In genomic region chr19:40659651-40660478, GRCm38 (mm10) we compare ENCODE assay signal across 9 mouse cellular contexts. TPM values are rescaled to one million over a fixed set of nuclear protein-coding genes. Genes with fewer than 3 reads are reported as not detected.
DNase-seq lines count a peak whose midpoint lies in the region; ATAC-seq lines count a peak whose summit lies in the region.
"Had no signal": no experiment of that assay in that cellular context is flagged by ENCODE, and none has a peak within 500 bp of the region (broad histone marks: within the 10 kb centered on the region; RNA-seq: fewer than 3 reads in every experiment).

No protein-coding gene starts in this region.

- peak overlapping the region; percentile 28 for H3K4me3 ChIP-seq in embryonic facial prominence, embryonic 12.5 days
- peak overlapping the region; percentile 21 for H3K4me3 ChIP-seq in limb, embryonic 11.5 days (ENCODE audit: low read depth, low read length)
- H3K4me3 ChIP-seq in midbrain, embryonic 11.5 days (ENCODE audit: low read depth, low read length), result peak overlapping the region; percentile 26

- H3K9me3 ChIP-seq in embryonic facial prominence, embryonic 12.5 days, result no peaks in the 10 kb centered on the region
- no peaks in the 10 kb centered on the region for H3K9me3 ChIP-seq in limb, embryonic 11.5 days (ENCODE audit: control insufficient read depth, low read length)
- no peaks in the 10 kb centered on the region for H3K9me3 ChIP-seq in midbrain, embryonic 11.5 days (ENCODE audit: control insufficient read depth, low read length)

- H3K4me1 ChIP-seq in embryonic facial prominence, embryonic 12.5 days, result peaks cover 16% of the 10 kb centered on the region
- H3K4me1 ChIP-seq in limb, embryonic 11.5 days (ENCODE audit: control insufficient read depth, insufficient read depth, low read length), result 0 out of 2 replicates have a peak, but pooled peaks cover 7% of the 10 kb centered on the region
- H3K4me1 ChIP-seq in midbrain, embryonic 11.5 days (ENCODE audit: control insufficient read depth, insufficient read depth, low read length), result no peaks in the 10 kb centered on the region

- peak overlapping the region; percentile 43; the same call in 1 of the 2 replicates for H3K9ac ChIP-seq in embryonic facial prominence, embryonic 12.5 days
- H3K9ac ChIP-seq in limb, embryonic 11.5 days (ENCODE audit: low read length), result peak overlapping the region; percentile 13
- H3K9ac ChIP-seq in midbrain, embryonic 11.5 days (ENCODE audit: low read length), result peak overlapping the region; percentile 66

- peak overlapping the region; percentile 45 for H3K4me2 ChIP-seq in embryonic facial prominence, embryonic 12.5 days (replicated peaks)
- peak overlapping the region; percentile 65 for H3K4me2 ChIP-seq in limb, embryonic 11.5 days (ENCODE audit: low read depth, severe bottlenecking)
- peak overlapping the region; percentile 51 for H3K4me2 ChIP-seq in midbrain, embryonic 11.5 days

- peak; percentile 53 for DNase-seq in adrenal gland, postnatal 14 days
- DNase-seq in adrenal gland, postnatal 4 days (ENCODE audit: low spot score in 2 of 2), result no peak
- DNase-seq in 416B (ENCODE audit: low read depth), result peak; percentile 34
- peak; percentile 19 for DNase-seq in heart, postnatal 25 days (ENCODE audit: low spot score)
- peak; percentile 55 for DNase-seq in limb, embryonic 11.5 days (ENCODE audit: low spot score)
- DNase-seq in midbrain, embryonic 11.5 days (ENCODE audit: low spot score, missing footprints), result peak; percentile 95
- DNase-seq in testis, postnatal 14 days (ENCODE audit: low spot score), result no peak

- 3% methylated on average over 16 of the region's 16 CpGs for WGBS in embryonic facial prominence, embryonic 12.5 days
- 2% methylated on average over 16 of the region's 16 CpGs for WGBS in limb, embryonic 11.5 days
- WGBS in midbrain, embryonic 11.5 days, result 2% methylated on average over 16 of the region's 16 CpGs

- H3K36me3 ChIP-seq in embryonic facial prominence, embryonic 12.5 days, result no peaks in the 10 kb centered on the region
- no peaks in the 10 kb centered on the region for H3K36me3 ChIP-seq in limb, embryonic 11.5 days (ENCODE audit: control insufficient read depth, insufficient read depth, low read length)
- H3K36me3 ChIP-seq in midbrain, embryonic 11.5 days (ENCODE audit: control insufficient read depth, insufficient read depth, low read length), result no peaks in the 10 kb centered on the region

- H3K27ac ChIP-seq in embryonic facial prominence, embryonic 12.5 days, result peak overlapping the region; percentile 57; the same call in 1 of the 2 replicates
- no peak overlapping the region for H3K27ac ChIP-seq in limb, embryonic 11.5 days (replicated peaks; ENCODE audit: low read depth, low read length)
- peak overlapping the region; percentile 58 for H3K27ac ChIP-seq in midbrain, embryonic 11.5 days (ENCODE audit: low read depth, low read length)

- no peak for ATAC-seq in embryonic facial prominence, embryonic 12.5 days (ENCODE audit: insufficient number of reproducible peaks, insufficient read depth, low FRiP score, low TSS enrichment)
- no peak for ATAC-seq in limb, embryonic 11.5 days (ENCODE audit: insufficient number of reproducible peaks, low FRiP score, low TSS enrichment, low read depth)
- ATAC-seq in midbrain, embryonic 11.5 days (ENCODE audit: low FRiP score), result peak; percentile 81

- intact Hi-C loops in heart, postnatal 25 days (cut with DNase I), result loop anchor here (5.0 kb wide), 1 partner anchor 62 kb away; no protein-coding TSS in a partner anchor

- no peaks in the 10 kb centered on the region for H3K27me3 ChIP-seq in embryonic facial prominence, embryonic 12.5 days
- H3K27me3 ChIP-seq in limb, embryonic 11.5 days (ENCODE audit: control insufficient read depth, insufficient read depth, low read length), result no peaks in the 10 kb centered on the region
- no peaks in the 10 kb centered on the region for H3K27me3 ChIP-seq in midbrain, embryonic 11.5 days (ENCODE audit: control insufficient read depth, insufficient read depth, low read length)

RNA-seq across cellular contexts. Expression of gene Entpd1, which starts 47.7 kb away (rescaled TPM):
- 19.5 and 35.1 TPM in 2 replicates for total RNA-seq in adrenal gland, postnatal 14 days (2021)
- 10 to 100 TPM; 34.7 to 37.2 TPM for total RNA-seq in adrenal gland, postnatal 4 days (2021)
- polyA plus RNA-seq in embryonic facial prominence, embryonic 12.5 days (2016; fragmentation: Nextera tagmentation; extraction: Ambion mirVana), result 7.4 and 8.6 TPM in 2 replicates
- total RNA-seq in heart, postnatal 25 days (2021), result 10 to 100 TPM; 29.9 to 30.3 TPM
- 3.7 and 3.9 TPM in 2 replicates for polyA plus RNA-seq in limb, embryonic 11.5 days (2014; fragmentation: Nextera tagmentation; extraction: Ambion mirVana)
- polyA plus RNA-seq in midbrain, embryonic 11.5 days (2014; fragmentation: Nextera tagmentation; extraction: Ambion mirVana), result 7.2 and 9.2 TPM in 2 replicates
- polyA plus RNA-seq: C2C12 had no signal

RNA-seq across cellular contexts. Expression of gene Tctn3, which starts 47.8 kb away (rescaled TPM):
- total RNA-seq in adrenal gland, postnatal 14 days (2021), result 5.4 and 5.8 TPM in 2 replicates
- total RNA-seq in adrenal gland, postnatal 4 days (2021), result 1 to 10 TPM; 9.1 to 9.3 TPM
- 13.6 and 14.6 TPM in 2 replicates for polyA plus RNA-seq in embryonic facial prominence, embryonic 12.5 days (2016; fragmentation: Nextera tagmentation; extraction: Ambion mirVana)
- 1 to 10 TPM; 6.3 to 8.9 TPM for total RNA-seq in heart, postnatal 25 days (2021)
- polyA plus RNA-seq in limb, embryonic 11.5 days (2014; fragmentation: Nextera tagmentation; extraction: Ambion mirVana), result 10.6 and 11.0 TPM in 2 replicates
- 10.9 and 12.1 TPM in 2 replicates for polyA plus RNA-seq in midbrain, embryonic 11.5 days (2014; fragmentation: Nextera tagmentation; extraction: Ambion mirVana)

Comparison
In these comparisons a context has a peak if more than half of its experiments do, and no peak if none do; other contexts are left out.
1. DNase-seq: peak in adrenal gland, postnatal 14 days (single experiment), 416B (single experiment), heart, postnatal 25 days (single experiment), limb, embryonic 11.5 days (single experiment) and midbrain, embryonic 11.5 days (single experiment); none in adrenal gland, postnatal 4 days (0 of 2) and testis, postnatal 14 days (single experiment).
2. H3K9ac ChIP-seq: peak in every context shown above with its lines; median percentile 66 in midbrain, embryonic 11.5 days; 43 in embryonic facial prominence, embryonic 12.5 days; 13 in limb, embryonic 11.5 days.
3. Peak in every context shown above with its lines, with median percentiles within 50 percentile points of each other: H3K4me2 ChIP-seq and H3K4me3 ChIP-seq.